Mouse (Mus musculus): ENCODE measurements at regions not wholly inside any gene's neighbourhood (a gene's known extent, or its start where the extent isn't known, plus 50 kb on each side); places are given as distances from the start of the nearest gene placed in this dataset.
A peak's percentile ranks its signal among the peaks of the same experiment; 100 is the strongest.
"Not testable (repeated sequence)": the region's sequence is repeated elsewhere in the genome, so short reads cannot be mapped to it uniquely, and the experiment has no call there.

DNA sequence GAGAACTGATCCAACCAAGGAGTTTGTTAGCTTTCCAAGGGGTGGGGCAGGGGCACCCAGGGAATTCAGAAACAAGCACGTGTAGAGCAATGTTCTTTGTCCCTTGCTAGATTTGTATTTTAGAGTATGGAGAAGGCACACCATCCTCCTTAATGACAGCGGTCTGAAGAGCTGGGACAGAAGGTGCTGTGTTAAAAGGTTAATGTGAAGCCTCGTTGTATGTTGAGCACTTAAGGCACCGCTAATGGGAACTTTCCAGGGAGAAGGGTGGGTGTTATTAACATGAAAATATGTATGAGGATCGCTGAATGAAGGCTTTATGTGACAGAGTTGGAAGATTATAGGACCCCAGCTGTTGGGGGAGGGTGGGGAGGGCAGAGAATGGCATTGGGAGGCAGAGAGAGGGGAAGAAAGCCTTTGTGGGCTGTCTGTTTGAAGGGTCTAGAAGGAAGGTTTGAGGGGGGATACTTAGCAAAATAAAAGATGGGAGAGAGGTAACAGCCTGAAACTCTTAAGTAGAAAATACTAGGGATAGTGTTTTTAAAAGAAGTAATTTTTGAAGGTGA is 105.6 kb upstream of the Map3k1 start:
- H3K4me3 ChIP-seq (replicated peaks) = no peak overlapping the region
- H3K36me3 ChIP-seq = no peaks in the 10 kb centered on the region
- H3K9ac ChIP-seq = no peak overlapping the region
- ATAC-seq = peak; percentile 43; the same call in 1 of the 2 replicates
- H3K4me1 ChIP-seq (replicated peaks) = no peaks in the 10 kb centered on the region
- H3K27ac ChIP-seq = no peak overlapping the region
- no peaks in the 10 kb centered on the region for H3K27me3 ChIP-seq (replicated peaks)
- H3K9me3 ChIP-seq = no peaks in the 10 kb centered on the region
- WGBS = 53% methylated on average over 5 of the region's 5 CpGs
- no peak overlapping the region for H3K4me2 ChIP-seq (replicated peaks)

DNA sequence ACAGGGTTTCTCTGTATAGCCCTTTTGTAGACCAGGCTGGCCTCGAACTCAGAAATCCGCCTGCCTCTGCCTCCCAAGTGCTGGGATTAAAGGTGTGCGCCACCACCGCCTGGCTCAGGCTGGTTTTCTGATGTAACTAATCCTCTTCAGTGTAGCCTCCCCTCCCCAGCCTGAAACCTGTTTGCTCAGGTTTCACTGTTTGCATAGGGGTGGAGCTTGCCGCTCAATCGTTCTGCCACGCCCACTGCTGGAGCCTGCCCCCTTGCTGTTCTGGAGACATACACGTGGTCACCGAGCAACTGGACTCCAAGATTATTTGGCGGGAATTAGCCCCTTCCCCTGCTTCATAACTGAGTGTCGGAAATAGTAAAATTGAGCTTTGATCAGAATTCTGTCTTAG is 110.6 kb upstream of the Map3k1 start:
- H3K4me3 ChIP-seq (replicated peaks); H3K4me2 ChIP-seq (replicated peaks); H3K9ac ChIP-seq; H3K4me1 ChIP-seq (replicated peaks); H3K27me3 ChIP-seq (replicated peaks); H3K36me3 ChIP-seq; H3K9me3 ChIP-seq; H3K27ac ChIP-seq: not testable (repeated sequence)
- 0 out of 2 replicates have a peak, but pooled peaks have one; percentile 59 for ATAC-seq
- WGBS = 72% methylated on average over 11 of the region's 11 CpGs

DNA sequence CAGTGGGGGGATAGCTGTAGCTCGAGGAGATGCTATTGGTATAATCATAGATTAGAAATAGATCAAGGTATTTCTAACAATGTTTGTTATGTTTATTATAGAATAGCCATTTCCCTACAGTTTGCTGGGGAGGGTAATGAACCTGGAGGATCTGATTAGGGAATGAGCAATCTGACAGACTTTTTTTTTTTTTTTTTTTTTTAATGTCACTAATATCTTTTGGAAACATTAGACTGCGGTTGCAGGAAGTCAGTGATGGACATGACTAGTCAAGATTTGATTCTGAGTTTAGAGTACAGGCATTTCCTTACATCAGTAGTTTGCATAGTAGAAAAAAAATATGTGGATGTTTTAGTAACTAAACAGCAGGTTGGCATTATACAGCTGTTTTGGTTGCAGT is 111.7 kb upstream of the Map3k1 start:
- WGBS = 79% methylated on average over 2 of the region's 2 CpGs

DNA sequence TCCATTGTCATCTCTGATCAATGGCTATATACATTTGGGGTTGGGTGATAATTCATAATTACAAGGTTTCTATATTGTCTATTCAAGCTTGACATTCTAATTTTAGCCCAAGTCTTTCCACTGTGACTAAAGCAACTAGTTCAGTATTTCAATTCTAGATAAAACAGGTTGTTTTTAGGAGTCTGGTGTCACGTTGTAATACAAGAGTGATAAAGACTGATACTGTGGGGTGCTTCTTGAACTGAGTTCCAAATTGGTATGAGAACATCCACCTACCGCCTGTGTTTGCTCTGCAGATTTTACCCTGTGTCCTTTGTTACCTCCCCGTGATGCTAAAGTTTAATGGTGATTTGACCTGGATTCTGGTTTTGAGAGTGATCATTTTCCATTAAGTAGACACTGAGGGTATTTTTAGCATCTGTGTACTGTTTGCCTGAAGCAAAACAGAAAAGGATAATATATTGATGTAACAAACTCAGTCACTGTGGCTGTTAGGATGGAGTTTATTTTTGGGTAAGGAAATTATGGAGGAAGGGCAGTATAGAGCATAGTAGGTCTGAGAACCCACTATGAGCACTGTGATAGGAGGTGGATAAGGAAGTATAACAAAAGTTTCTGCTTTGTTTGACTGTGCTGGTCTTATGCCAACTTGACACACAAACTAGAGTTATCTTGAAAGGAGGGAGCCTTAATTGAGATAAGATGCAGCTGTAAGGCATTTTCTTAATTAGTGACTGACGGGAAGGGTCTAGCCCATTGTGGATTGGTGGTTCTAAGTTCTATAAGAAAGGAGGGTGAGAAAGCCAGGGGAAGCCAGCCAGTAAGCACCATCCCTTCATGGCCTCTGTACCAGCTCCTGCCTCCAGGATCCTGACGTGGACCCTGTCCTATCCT is 112.6 kb upstream of the Map3k1 start:
- Histone ChIP-seq H3K27ac (no peak overlapping the region), H3K4me1 (replicated peaks) (no peaks in the 10 kb centered on the region), H3K36me3 (no peaks in the 10 kb centered on the region), H3K9me3 (no peaks in the 10 kb centered on the region), H3K4me3 (replicated peaks) (no peak overlapping the region), H3K9ac (no peak overlapping the region), H3K27me3 (replicated peaks) (no peaks in the 10 kb centered on the region), H3K4me2 (replicated peaks) (no peak overlapping the region)
- 93% methylated on average over 5 of the region's 5 CpGs for WGBS
- ATAC-seq = no peak

More for the DNA sequence above, 111.7 kb upstream of the Map3k1 start:
- no peak overlapping the region for H3K4me2 ChIP-seq (replicated peaks)
- H3K4me1 ChIP-seq (replicated peaks) = no peaks in the 10 kb centered on the region
- no peak overlapping the region for H3K9ac ChIP-seq
- no peaks in the 10 kb centered on the region for H3K36me3 ChIP-seq
- no peak for ATAC-seq
- no peaks in the 10 kb centered on the region for H3K27me3 ChIP-seq (replicated peaks)
- no peaks in the 10 kb centered on the region for H3K9me3 ChIP-seq
- H3K27ac ChIP-seq = no peak overlapping the region
- no peak overlapping the region for H3K4me3 ChIP-seq (replicated peaks)

DNA sequence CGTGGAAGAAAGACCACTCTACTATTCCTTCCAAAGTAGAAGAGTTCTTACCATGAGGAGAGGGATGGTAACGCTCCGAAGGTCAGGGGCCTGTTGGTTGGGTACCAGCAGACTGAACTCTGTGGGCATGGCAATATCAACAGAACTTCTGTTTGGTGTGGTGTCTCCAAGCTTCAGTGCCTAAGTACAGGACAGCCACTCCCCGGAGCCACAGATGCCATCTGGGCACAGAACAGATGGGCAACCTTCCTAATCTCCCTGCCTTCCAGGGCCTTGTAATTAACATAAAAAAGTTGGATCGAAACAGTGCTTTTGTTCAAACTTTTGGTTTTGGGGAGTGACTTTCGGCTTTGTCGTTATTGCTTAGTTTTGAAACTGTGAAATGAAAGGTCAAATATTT is 116.6 kb upstream of the Map3k1 start:
- 96% methylated on average over 7 of the region's 7 CpGs for WGBS
- Histone ChIP-seq H3K4me2 (replicated peaks) (no peak overlapping the region), H3K9me3 (no peaks in the 10 kb centered on the region), H3K27me3 (replicated peaks) (no peaks in the 10 kb centered on the region), H3K27ac (no peak overlapping the region), H3K36me3 (no peaks in the 10 kb centered on the region), H3K4me3 (replicated peaks) (no peak overlapping the region), H3K4me1 (replicated peaks) (no peaks in the 10 kb centered on the region), H3K9ac (no peak overlapping the region)
- ATAC-seq = no peak

DNA sequence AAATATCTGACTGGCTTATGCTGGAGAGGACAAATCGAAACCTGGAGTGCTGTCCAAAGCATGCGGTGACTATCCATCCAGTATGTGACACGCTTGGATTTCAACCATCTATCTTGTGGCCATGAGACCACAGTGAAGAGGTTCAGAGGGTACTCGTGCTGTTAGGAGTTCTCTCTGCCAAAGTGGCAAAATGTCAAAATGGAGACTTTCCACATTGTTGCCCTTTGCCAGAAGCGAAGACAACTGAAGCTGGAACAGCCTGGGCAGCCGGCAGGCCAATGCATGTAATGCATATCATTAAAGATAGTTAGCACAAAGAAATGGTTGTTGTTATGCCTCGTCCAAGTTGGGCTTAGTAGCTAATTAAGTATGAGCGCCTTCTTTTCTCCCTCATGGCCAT is 118.0 kb upstream of the Map3k1 start:
- 87% methylated on average over 8 of the region's 8 CpGs for WGBS
- H3K27me3 ChIP-seq (replicated peaks) = no peaks in the 10 kb centered on the region
- H3K9me3 ChIP-seq = no peaks in the 10 kb centered on the region
- no peak overlapping the region for H3K4me2 ChIP-seq (replicated peaks)
- no peak overlapping the region for H3K9ac ChIP-seq
- no peak overlapping the region for H3K27ac ChIP-seq
- no peak for ATAC-seq
- no peaks in the 10 kb centered on the region for H3K4me1 ChIP-seq (replicated peaks)
- no peaks in the 10 kb centered on the region for H3K36me3 ChIP-seq
- no peak overlapping the region for H3K4me3 ChIP-seq (replicated peaks)

DNA sequence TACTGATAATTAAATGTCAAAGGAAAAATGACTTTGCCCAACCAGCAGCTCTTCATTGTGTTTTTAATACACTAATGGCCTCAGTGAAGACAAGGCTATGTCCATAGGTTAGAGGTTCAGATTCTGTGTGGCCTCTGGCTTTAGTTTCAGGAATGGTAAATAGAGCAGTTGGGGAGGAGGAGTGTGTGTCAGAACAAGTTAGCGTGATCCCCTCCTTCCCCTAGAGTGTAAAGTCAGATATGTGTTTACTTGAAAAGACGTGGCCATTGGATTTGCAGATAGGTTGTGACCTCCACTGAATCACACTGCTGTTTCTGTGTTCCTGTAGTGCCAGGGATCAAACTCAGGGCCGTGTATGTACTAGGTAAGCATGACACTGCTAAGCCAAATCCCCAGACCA is 118.7 kb upstream of the Map3k1 start:
- ATAC-seq = no peak
- no peak overlapping the region for H3K4me3 ChIP-seq (replicated peaks)
- H3K27me3 ChIP-seq (replicated peaks) = no peaks in the 10 kb centered on the region
- no peak overlapping the region for H3K27ac ChIP-seq
- H3K9ac ChIP-seq = no peak overlapping the region
- no peaks in the 10 kb centered on the region for H3K36me3 ChIP-seq
- no peaks in the 10 kb centered on the region for H3K9me3 ChIP-seq
- no peaks in the 10 kb centered on the region for H3K4me1 ChIP-seq (replicated peaks)
- WGBS = 44% methylated on average over 3 of the region's 3 CpGs
- no peak overlapping the region for H3K4me2 ChIP-seq (replicated peaks)

DNA sequence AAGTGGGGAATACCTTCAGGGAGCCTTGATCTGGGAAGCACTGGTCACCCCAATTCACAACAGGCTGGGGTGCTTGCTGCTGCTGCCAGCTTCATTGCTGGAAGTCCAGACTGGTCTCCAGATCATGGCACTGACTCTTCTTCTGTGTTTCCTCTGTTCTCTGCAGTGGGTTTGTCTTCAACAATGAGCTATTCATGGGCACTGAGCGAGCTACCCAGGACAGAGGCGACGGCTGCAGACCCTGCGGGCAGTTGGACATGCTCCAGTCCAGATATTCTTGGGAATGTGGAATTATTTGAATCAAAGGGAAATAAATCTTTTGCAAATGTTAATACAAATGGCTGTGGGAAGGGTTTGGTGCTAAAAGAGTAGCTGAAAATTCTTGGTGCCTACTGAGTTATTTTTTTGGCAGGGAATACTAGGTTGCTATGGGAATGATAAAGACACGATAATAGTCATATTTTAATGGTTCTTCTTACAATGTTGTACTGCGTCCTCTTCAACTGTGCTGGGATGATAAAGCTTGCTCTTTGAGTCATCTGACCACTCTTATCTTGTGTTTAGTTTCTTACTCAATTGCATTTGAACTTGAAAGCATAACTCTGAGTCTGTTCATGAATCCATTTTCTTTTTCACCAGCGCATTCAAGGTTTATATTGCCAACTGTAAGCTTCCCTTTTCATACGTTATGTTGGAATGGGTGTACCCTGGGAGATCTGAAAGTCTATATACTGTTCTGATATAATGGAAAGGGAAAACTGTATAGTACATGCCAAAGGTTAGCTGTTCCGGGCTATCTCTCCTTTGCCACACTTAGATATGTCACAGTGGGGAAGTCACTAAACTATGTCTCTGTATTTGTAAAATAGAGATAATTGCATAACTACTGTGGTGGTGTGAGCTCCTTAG is 120.1 kb upstream of the Map3k1 start:
- no peak overlapping the region for H3K4me2 ChIP-seq (replicated peaks)
- ATAC-seq = peak; percentile 77
- H3K27me3 ChIP-seq (replicated peaks) = no peaks in the 10 kb centered on the region
- WGBS = 72% methylated on average over 9 of the region's 9 CpGs
- no peaks in the 10 kb centered on the region for H3K4me1 ChIP-seq (replicated peaks)
- no peaks in the 10 kb centered on the region for H3K9me3 ChIP-seq
- H3K36me3 ChIP-seq = no peaks in the 10 kb centered on the region
- H3K27ac ChIP-seq = 0 out of 2 replicates have a peak overlapping the region, but pooled peaks have one; percentile 8
- H3K4me3 ChIP-seq (replicated peaks) = no peak overlapping the region
- no peak overlapping the region for H3K9ac ChIP-seq

DNA sequence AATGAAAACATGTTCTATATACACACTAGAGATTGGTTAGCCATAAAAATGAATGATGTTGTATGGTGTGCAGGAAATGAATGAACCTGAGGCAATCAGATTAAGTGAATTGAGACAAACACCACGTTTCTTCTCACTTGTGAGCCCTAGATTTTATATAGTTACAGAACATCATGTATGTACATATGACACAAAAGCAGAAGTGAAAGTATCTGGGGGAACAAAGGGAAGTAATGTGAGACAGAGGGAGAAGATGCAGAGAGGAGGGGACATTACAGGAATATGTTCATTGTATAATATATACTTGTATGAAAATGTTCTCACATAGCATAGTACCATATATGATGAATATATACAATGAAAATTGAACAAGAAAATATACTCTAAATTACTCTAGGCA is 121.1 kb upstream of the Map3k1 start:
- Histone ChIP-seq H3K4me2 (replicated peaks) (no peak overlapping the region), H3K9me3 (no peaks in the 10 kb centered on the region), H3K9ac (no peak overlapping the region), H3K4me1 (replicated peaks) (no peaks in the 10 kb centered on the region), H3K36me3 (no peaks in the 10 kb centered on the region), H3K27ac (no peak overlapping the region), H3K4me3 (replicated peaks) (no peak overlapping the region), H3K27me3 (replicated peaks) (no peaks in the 10 kb centered on the region)
- no peak for ATAC-seq
- WGBS = 67% methylated on average over 1 of the region's 1 CpGs

DNA sequence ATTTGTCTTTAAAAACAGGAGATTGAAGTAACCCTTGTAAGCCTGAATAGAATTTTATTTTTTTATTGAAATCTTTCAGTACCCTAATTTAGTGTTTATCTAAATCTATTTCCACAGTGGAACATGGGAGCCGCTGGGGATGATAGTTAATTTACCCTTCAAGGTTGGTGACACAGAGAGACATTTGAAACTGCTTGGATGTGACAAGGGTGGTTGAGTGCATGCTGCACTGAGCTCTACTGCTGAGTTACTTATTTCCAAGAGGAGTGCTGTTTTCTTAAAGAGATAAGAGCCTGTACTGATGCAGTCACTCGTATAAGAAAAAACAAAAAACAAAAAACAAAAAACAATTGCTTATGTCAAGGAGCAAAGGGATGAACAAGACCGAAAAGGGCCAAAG is 123.7 kb upstream of the Map3k1 start:
- Histone ChIP-seq H3K4me1 (replicated peaks) (peaks cover 9% of the 10 kb centered on the region), H3K4me3 (replicated peaks) (no peak overlapping the region), H3K27me3 (replicated peaks) (no peaks in the 10 kb centered on the region), H3K27ac (no peak overlapping the region), H3K9ac (no peak overlapping the region), H3K9me3 (no peaks in the 10 kb centered on the region), H3K36me3 (no peaks in the 10 kb centered on the region), H3K4me2 (replicated peaks) (no peak overlapping the region)
- no peak for ATAC-seq
- 81% methylated on average over 3 of the region's 3 CpGs for WGBS

DNA sequence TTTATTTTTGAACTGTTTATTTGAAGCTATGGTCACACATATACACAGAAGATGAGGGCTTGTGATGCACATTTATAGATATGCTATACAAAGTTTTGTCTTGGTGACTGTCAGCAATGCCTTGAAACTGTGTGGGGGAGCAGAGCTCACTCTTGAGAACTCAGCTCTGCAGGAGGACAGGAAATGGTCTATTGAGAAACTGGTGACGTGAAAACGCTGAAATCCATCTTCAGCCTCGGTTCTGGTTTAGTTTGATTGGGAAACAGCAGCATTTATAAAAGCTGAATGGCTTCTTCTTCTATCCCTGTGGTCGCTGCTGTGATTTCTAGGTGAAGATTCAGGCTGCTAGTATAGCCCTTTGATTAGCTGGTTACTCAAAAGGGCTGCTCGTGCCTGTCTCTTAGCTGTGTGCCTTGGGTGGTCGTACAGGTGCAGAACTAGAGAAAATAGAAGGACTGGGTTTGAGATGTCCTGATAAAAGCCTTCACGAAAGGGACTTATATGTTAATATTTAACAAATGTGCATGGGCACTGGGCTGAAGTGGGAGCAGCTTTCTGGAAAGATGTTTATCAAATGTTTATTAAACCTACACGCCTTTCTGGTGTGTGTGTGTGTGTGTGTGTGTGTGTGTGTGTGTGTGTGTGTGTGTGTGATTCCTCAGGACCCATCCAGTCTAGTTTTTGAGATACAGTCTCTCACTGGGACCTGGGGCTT is 124.9 kb upstream of the Map3k1 start:
- Histone ChIP-seq H3K9ac (no peak overlapping the region), H3K4me1 (replicated peaks) (peaks cover 9% of the 10 kb centered on the region), H3K4me2 (replicated peaks) (no peak overlapping the region), H3K9me3 (no peaks in the 10 kb centered on the region), H3K36me3 (no peaks in the 10 kb centered on the region), H3K27me3 (replicated peaks) (no peaks in the 10 kb centered on the region), H3K27ac (no peak overlapping the region), H3K4me3 (replicated peaks) (no peak overlapping the region)
- ATAC-seq = no peak
- 36% methylated on average over 8 of the region's 8 CpGs for WGBS

DNA sequence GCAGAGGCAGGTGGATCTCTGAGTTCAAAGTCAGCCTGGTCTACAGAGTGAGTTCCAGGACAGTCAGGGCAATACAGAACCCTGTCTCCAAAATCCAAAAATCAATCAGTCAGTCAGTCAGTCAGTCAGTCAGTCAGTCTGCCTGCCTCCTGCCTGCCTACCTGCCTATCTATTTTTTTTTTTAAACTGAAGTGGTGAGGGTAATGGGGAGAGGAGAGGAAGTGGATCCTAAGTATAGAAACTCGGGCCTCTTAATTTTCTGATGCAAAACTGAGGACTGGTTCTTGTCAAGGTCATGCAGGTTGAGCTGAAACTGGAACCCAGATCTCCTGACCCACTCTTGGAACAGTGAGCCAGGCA is 126.9 kb upstream of the Map3k1 start:
- no peak overlapping the region for H3K4me3 ChIP-seq (replicated peaks)
- WGBS = 71% methylated on average over 1 of the region's 1 CpGs
- no peak overlapping the region for H3K9ac ChIP-seq
- H3K36me3 ChIP-seq = no peaks in the 10 kb centered on the region
- H3K9me3 ChIP-seq = no peaks in the 10 kb centered on the region
- no peak overlapping the region for H3K4me2 ChIP-seq (replicated peaks)
- H3K4me1 ChIP-seq (replicated peaks) = peaks cover 13% of the 10 kb centered on the region
- no peaks in the 10 kb centered on the region for H3K27me3 ChIP-seq (replicated peaks)
- ATAC-seq = no peak
- no peak overlapping the region for H3K27ac ChIP-seq

Measured in intestine, embryonic 15.5 days (tissue).